Mouse (Mus musculus) midbrain, embryonic 15.5 days (tissue): ENCODE results near the gene Rpl15. TPM values are rescaled to one million over a fixed set of nuclear protein-coding genes. Genes with fewer than 3 reads are reported as not detected.
"Not testable (repeated sequence)": the region's sequence is repeated elsewhere in the genome, so short reads cannot be mapped to it uniquely, and the experiment has no call there.

ENCODE experiments used
- ATAC-seq: fragments of 200-750 bp; cut with Nextera tagmentation; replicated peaks from 2 replicates; pipeline ENCODE4 v1.8.0; 2017; ENCODE audit warnings: moderate TSS enrichment
- H3K27ac ChIP-seq: fragments of 300-500 bp; sonication (generic); 2 replicates; pipeline ENCODE4 v1.5.1; 2015; ENCODE audit warnings: mild to moderate bottlenecking, inconsistent platforms
- H3K27me3 ChIP-seq: fragments of 300-500 bp; sonication (generic); replicated peaks from 2 replicates; pipeline ENCODE4 v1.6.1; 2015; ENCODE audit warnings: inconsistent platforms
- H3K36me3 ChIP-seq: fragments of 300-500 bp; sonication (generic); replicated peaks from 2 replicates; pipeline ENCODE4 v1.6.1; 2015; ENCODE audit warnings: inconsistent platforms
- H3K4me1 ChIP-seq: fragments of 300-500 bp; sonication (generic); 2 replicates; pipeline ENCODE4 v1.6.1; 2015; ENCODE audit warnings: inconsistent platforms
- H3K4me2 ChIP-seq: fragments of 300-500 bp; sonication (generic); 2 replicates; pipeline ENCODE4 v1.6.1; 2015; ENCODE audit warnings: inconsistent platforms, mild to moderate bottlenecking, moderate library complexity
- H3K4me3 ChIP-seq: fragments of 300-500 bp; sonication (generic); 2 replicates; pipeline ENCODE4 v1.5.1; 2015; ENCODE audit warnings: mild to moderate bottlenecking, inconsistent platforms
- H3K9ac ChIP-seq: fragments of 300-500 bp; sonication (generic); 2 replicates; pipeline ENCODE4 v1.6.1; 2015; ENCODE audit warnings: mild to moderate bottlenecking, inconsistent platforms
- H3K9me3 ChIP-seq: fragments of 300-500 bp; sonication (generic); 2 replicates; pipeline ENCODE4 v1.6.1; 2016; ENCODE audit warnings: inconsistent platforms
- WGBS: fragments of 180-500 bp; shearing (Covaris S2); methylation state at CpG from one replicate; pipeline ENCODE4 v1.1.7; 2015; ENCODE audit warnings: mixed read lengths; 5-methylcytosine and 5-hydroxymethylcytosine counted together
- polyA plus RNA-seq: library from polyadenylated mRNA; unstranded; fragments of >200 nt; fragmentation: Nextera tagmentation; extraction: Ambion mirVana; gene quantifications from 2 replicates; pipeline ENCODE4 v1.2.1, GENCODE M21; 2015

Rpl15 gene
- polyA plus RNA-seq, 1 experiment from 2014 or later = 245 TPM

GRCm38 (mm10) chr14:18286441-18286840 is 15.2 kb upstream of the Rpl15 start:
- no peak overlapping the region for H3K4me2 ChIP-seq
- no peaks in the 10 kb centered on the region for H3K27me3 ChIP-seq
- H3K27ac ChIP-seq = no peak overlapping the region
- H3K4me3 ChIP-seq = no peak overlapping the region
- no peak overlapping the region for H3K9ac ChIP-seq
- WGBS = 97% methylated on average over 2 of the region's 2 CpGs
- H3K4me1 ChIP-seq = no peaks in the 10 kb centered on the region
- H3K36me3 ChIP-seq = no peaks in the 10 kb centered on the region
- H3K9me3 ChIP-seq = no peaks in the 10 kb centered on the region
- ATAC-seq = no peak

GRCm38 (mm10) chr14:18285476-18285875 is 14.3 kb upstream of the Rpl15 start:
- no peak for ATAC-seq
- Histone ChIP-seq H3K36me3 (no peaks in the 10 kb centered on the region), H3K9ac (no peak overlapping the region), H3K27ac (no peak overlapping the region), H3K4me2 (no peak overlapping the region), H3K4me1 (no peaks in the 10 kb centered on the region), H3K4me3 (no peak overlapping the region), H3K27me3 (no peaks in the 10 kb centered on the region), H3K9me3 (no peaks in the 10 kb centered on the region)
- WGBS = 93% methylated on average over 3 of the region's 3 CpGs

GRCm38 (mm10) chr14:18284581-18284980 is 13.4 kb upstream of the Rpl15 start:
- Histone ChIP-seq H3K27ac (no peak overlapping the region), H3K4me3 (no peak overlapping the region), H3K9me3 (no peaks in the 10 kb centered on the region), H3K4me2 (no peak overlapping the region), H3K36me3 (peaks cover 5% of the 10 kb centered on the region), H3K4me1 (no peaks in the 10 kb centered on the region), H3K9ac (no peak overlapping the region), H3K27me3 (no peaks in the 10 kb centered on the region)
- no peak for ATAC-seq
- WGBS = 79% methylated on average over 2 of the region's 2 CpGs

- Histone ChIP-seq H3K27me3 (no peaks in the 10 kb centered on the region), H3K4me1 (no peaks in the 10 kb centered on the region), H3K4me2 (no peak overlapping the region), H3K9ac (no peak overlapping the region), H3K4me3 (no peak overlapping the region), H3K36me3 (peaks cover 25% of the 10 kb centered on the region), H3K9me3 (no peaks in the 10 kb centered on the region), H3K27ac (no peak overlapping the region)
- no peak for ATAC-seq
- 85% methylated on average over 5 of the region's 5 CpGs for WGBS
These were observed 9.2 kb upstream of the Rpl15 start for GRCm38 (mm10) chr14:18280375-18280774.

- no peaks in the 10 kb centered on the region for H3K27me3 ChIP-seq
- H3K4me3 ChIP-seq = no peak overlapping the region
- H3K27ac ChIP-seq = no peak overlapping the region
- H3K4me2 ChIP-seq = no peak overlapping the region
- peaks cover 20% of the 10 kb centered on the region for H3K36me3 ChIP-seq
- H3K9ac ChIP-seq = no peak overlapping the region
- WGBS = 67% methylated on average over 1 of the region's 1 CpGs
- H3K9me3 ChIP-seq = no peaks in the 10 kb centered on the region
- H3K4me1 ChIP-seq = peaks cover 11% of the 10 kb centered on the region
- ATAC-seq = no peak
These were observed 3.3 kb upstream of the Rpl15 start for GRCm38 (mm10) chr14:18274526-18274925.

GRCm38 (mm10) chr14:18271666-18272065 is 475 bp upstream of the Rpl15 start:
- Histone ChIP-seq H3K4me2 (peak overlapping the region; percentile 77), H3K4me3 (peak overlapping the region; percentile 65), H3K9me3 (no peaks in the 10 kb centered on the region), H3K27me3 (no peaks in the 10 kb centered on the region), H3K4me1 (peaks cover 25% of the 10 kb centered on the region), H3K36me3 (peaks cover 19% of the 10 kb centered on the region), H3K27ac (peak overlapping the region; percentile 88; the same call in 1 of the 2 replicates), H3K9ac (peak overlapping the region; percentile 81)
- peak; percentile 15; the same call in 1 of the 2 replicates for ATAC-seq
- 7% methylated on average over 7 of the region's 7 CpGs for WGBS

GRCm38 (mm10) chr14:18269947-18270528 is 1.2 kb downstream of the Rpl15 start:
- Histone ChIP-seq H3K36me3 (peaks cover 17% of the 10 kb centered on the region), H3K9ac (peak overlapping the region; percentile 81), H3K27ac (peak overlapping the region; percentile 84), H3K4me3 (peak overlapping the region; percentile 65), H3K4me2 (peak overlapping the region; percentile 77), H3K4me1 (peaks cover 25% of the 10 kb centered on the region)
- peak; percentile 10 for ATAC-seq
- not testable (repeated sequence) for H3K27me3 ChIP-seq, H3K9me3 ChIP-seq
- WGBS = under 1% methylated on average over 24 of the region's 24 CpGs

- H3K9me3 ChIP-seq = no peaks in the 10 kb centered on the region
- 52% methylated on average over 4 of the region's 4 CpGs for WGBS
- H3K4me2 ChIP-seq = no peak overlapping the region
- H3K27ac ChIP-seq = no peak overlapping the region
- H3K4me1 ChIP-seq = peaks cover 6% of the 10 kb centered on the region
- H3K9ac ChIP-seq = no peak overlapping the region
- H3K36me3 ChIP-seq = peaks cover 19% of the 10 kb centered on the region
- H3K4me3 ChIP-seq = no peak overlapping the region
- H3K27me3 ChIP-seq = no peaks in the 10 kb centered on the region
- no peak for ATAC-seq
These were observed 7.8 kb downstream of the Rpl15 start for GRCm38 (mm10) chr14:18263427-18263826.

- Histone ChIP-seq H3K4me2 (no peak overlapping the region), H3K27me3 (no peaks in the 10 kb centered on the region), H3K4me3 (no peak overlapping the region), H3K36me3 (0 out of 2 replicates have a peak, but pooled peaks cover 4% of the 10 kb centered on the region), H3K4me1 (no peaks in the 10 kb centered on the region), H3K27ac (no peak overlapping the region), H3K9ac (no peak overlapping the region), H3K9me3 (no peaks in the 10 kb centered on the region)
- WGBS = 89% methylated on average over 3 of the region's 3 CpGs
- no peak for ATAC-seq
These were observed 10.0 kb downstream of the Rpl15 start for GRCm38 (mm10) chr14:18261203-18261602.

GRCm38 (mm10) chr14:18242638-18243130 is 28.5 kb downstream of the Rpl15 start:
- 0 out of 2 replicates have a peak, but pooled peaks cover 2% of the 10 kb centered on the region for H3K4me1 ChIP-seq
- no peak overlapping the region for H3K4me2 ChIP-seq
- WGBS = 85% methylated on average over 21 of the region's 21 CpGs
- H3K27me3 ChIP-seq = no peaks in the 10 kb centered on the region
- H3K27ac ChIP-seq = no peak overlapping the region
- no peaks in the 10 kb centered on the region for H3K9me3 ChIP-seq
- ATAC-seq = no peak
- H3K9ac ChIP-seq = no peak overlapping the region
- H3K36me3 ChIP-seq = no peaks in the 10 kb centered on the region
- no peak overlapping the region for H3K4me3 ChIP-seq

GRCm38 (mm10) chr14:18241786-18242185 is 29.4 kb downstream of the Rpl15 start:
- Histone ChIP-seq H3K27ac (no peak overlapping the region), H3K4me2 (no peak overlapping the region), H3K9me3 (no peaks in the 10 kb centered on the region), H3K36me3 (no peaks in the 10 kb centered on the region), H3K27me3 (no peaks in the 10 kb centered on the region), H3K4me1 (0 out of 2 replicates have a peak, but pooled peaks cover 2% of the 10 kb centered on the region), H3K4me3 (no peak overlapping the region), H3K9ac (no peak overlapping the region)
- ATAC-seq = no peak
- 84% methylated on average over 4 of the region's 4 CpGs for WGBS

- Histone ChIP-seq H3K36me3 (no peaks in the 10 kb centered on the region), H3K27me3 (no peaks in the 10 kb centered on the region), H3K9ac (no peak overlapping the region), H3K4me3 (no peak overlapping the region), H3K4me1 (0 out of 2 replicates have a peak, but pooled peaks cover 2% of the 10 kb centered on the region), H3K27ac (no peak overlapping the region), H3K9me3 (no peaks in the 10 kb centered on the region), H3K4me2 (no peak overlapping the region)
- no peak for ATAC-seq
- 76% methylated on average over 7 of the region's 7 CpGs for WGBS
These were observed 31.1 kb downstream of the Rpl15 start for GRCm38 (mm10) chr14:18240132-18240531.
